Mouse (Mus musculus) liver, embryonic 14.5 days (tissue): ENCODE measurements around the gene Smyd3.

Experiments
- CTCF ChIP-seq: IDR thresholded peaks from 2 replicates; pipeline ENCODE4 v1.5.1; 2016; ENCODE audit warnings: antibody characterized with exemption, low read depth, control low read depth
- EP300 ChIP-seq: IDR thresholded peaks from 2 replicates; pipeline ENCODE4 v1.6.1; 2016; ENCODE audit warnings: antibody characterized with exemption, low read depth

- TF ChIP-seq EP300 (no peak), CTCF (no peak)
These were observed 31.9 kb downstream of the Smyd3 start for GRCm38 (mm10) chr1:179485784-179486540.
